15 mouse cellular contexts compared by ENCODE assay signal in the genomic region with DNA sequence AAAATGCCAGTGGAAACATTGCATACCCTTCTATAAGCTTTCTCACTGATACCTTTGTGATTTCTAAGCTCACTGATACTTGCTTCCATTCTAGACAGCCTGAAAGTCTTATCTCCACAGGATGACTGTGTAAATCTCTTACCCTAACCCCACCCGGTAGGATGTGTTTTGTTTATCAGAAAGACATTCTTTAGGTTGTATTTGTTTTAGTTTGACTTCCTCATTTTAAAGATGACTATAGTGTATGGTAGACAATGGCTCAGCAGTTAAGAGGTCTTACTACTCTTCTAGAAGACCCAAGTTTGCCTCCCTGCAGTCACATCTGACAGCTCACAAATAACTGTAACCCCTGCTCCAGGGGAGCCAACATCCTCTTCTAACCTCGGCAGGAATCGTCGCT.
"Had no signal": no experiment of that assay in that cellular context is flagged by ENCODE, and none has a peak within 500 bp of the region (broad histone marks: within the 10 kb centered on the region; RNA-seq: fewer than 3 reads in every experiment).

No protein-coding gene starts in this region.

- DNase-seq: kidney, adult 18-20 months; kidney, postnatal 10 days; kidney, postnatal 4 days; left cerebral cortex, postnatal 4 days; lung, adult 18-20 months; midbrain, embryonic 14.5 days; thymus, adult 2 months; thymus, postnatal 25 days had no signal

- H3K4me1 ChIP-seq: limb, embryonic 13.5 days; neural tube, embryonic 15.5 days had no signal

- H3K36me3 ChIP-seq: limb, embryonic 13.5 days; midbrain, embryonic 10.5 days; neural tube, embryonic 15.5 days had no signal

- H3K27me3 ChIP-seq: limb, embryonic 13.5 days; neural tube, embryonic 15.5 days had no signal

- H3K9ac ChIP-seq: limb, embryonic 13.5 days; liver, embryonic 14.5 days; neural tube, embryonic 15.5 days had no signal

- H3K4me3 ChIP-seq: layer of hippocampus, adult 2 months; limb, embryonic 13.5 days; midbrain, embryonic 10.5 days; myocyte; neural tube, embryonic 15.5 days had no signal

- H3K9me3 ChIP-seq: limb, embryonic 13.5 days; midbrain, embryonic 10.5 days; neural tube, embryonic 15.5 days had no signal

- H3K4me2 ChIP-seq: limb, embryonic 13.5 days; neural tube, embryonic 15.5 days had no signal

- H3K27ac ChIP-seq: layer of hippocampus, adult 2 months; limb, embryonic 13.5 days; liver, embryonic 14.5 days; midbrain, embryonic 10.5 days; neural tube, embryonic 15.5 days; stomach, postnatal 0 days had no signal
